Mouse (Mus musculus) lung, adult 2 months (tissue): ENCODE data around the gene Zswim9.

Experiments
- CTCF ChIP-seq: fragments of 200-500 bp; IDR thresholded peaks from 2 replicates; pipeline ENCODE4 v1.5.1; 2011; ENCODE audit warnings: mild to moderate bottlenecking, low read length, control low read depth; ENCODE audit not compliant: insufficient read depth
- POLR2A ChIP-seq: fragments of 200-500 bp; IDR thresholded peaks from 2 replicates; pipeline ENCODE4 v1.6.1; 2011; ENCODE audit warnings: low read depth, mild to moderate bottlenecking, control low read depth, low read length, borderline replicate concordance; ENCODE audit errors: extremely low read depth

GRCm38 (mm10) chr7:13301643-13302042 lies 23.1 kb upstream of the Zswim9 start:
- TF ChIP-seq CTCF (no peak), POLR2A (no peak)
